Mouse (Mus musculus): ENCODE measurements at regions not wholly inside any gene's neighbourhood (a gene's known extent, or its start where the extent isn't known, plus 50 kb on each side); places are given as distances from the start of the nearest gene placed in this dataset.

DNA sequence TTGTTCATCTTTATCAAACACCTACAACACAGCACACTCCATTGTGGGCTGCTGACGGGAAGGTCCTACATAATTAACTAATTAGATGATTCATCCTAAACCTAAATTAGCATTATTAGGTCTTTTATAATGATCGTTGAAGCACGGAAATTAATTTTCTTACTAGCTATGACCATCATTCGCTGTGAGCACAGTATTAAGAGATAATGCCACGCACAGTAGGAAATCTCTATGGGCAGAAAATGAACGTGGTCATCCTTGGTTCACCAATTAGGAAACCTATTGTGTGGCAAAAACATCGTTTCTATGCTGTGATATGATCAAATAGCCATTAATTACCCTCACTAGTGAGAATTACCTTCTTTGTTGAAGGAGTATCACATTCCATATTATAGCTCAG lies 56.4 kb upstream of the Mbip start:
- DNase-seq = no peak
